Mouse (Mus musculus) hindbrain, embryonic 13.5 days (tissue): ENCODE data around the gene Prkag2. TPM values are rescaled to one million over a fixed set of nuclear protein-coding genes. Genes with fewer than 3 reads are reported as not detected.

ENCODE experiments used
- ATAC-seq: fragments of 200-750 bp; cut with Nextera tagmentation; 2 replicates; pipeline ENCODE4 v1.8.0; 2017; ENCODE audit warnings: moderate TSS enrichment; ENCODE audit not compliant: low FRiP score
- H3K27ac ChIP-seq: fragments of 300-500 bp; sonication (generic); 2 replicates; pipeline ENCODE4 v1.5.1; 2015; ENCODE audit warnings: inconsistent platforms, mild to moderate bottlenecking, moderate library complexity
- H3K27me3 ChIP-seq: fragments of 300-500 bp; sonication (generic); 2 replicates; pipeline ENCODE4 v1.6.1; 2015; ENCODE audit warnings: mild to moderate bottlenecking, inconsistent platforms
- H3K36me3 ChIP-seq: fragments of 300-500 bp; sonication (generic); 2 replicates; pipeline ENCODE4 v1.6.1; 2015; ENCODE audit warnings: mild to moderate bottlenecking, inconsistent platforms
- H3K4me1 ChIP-seq: fragments of 300-500 bp; sonication (generic); replicated peaks from 2 replicates; pipeline ENCODE4 v1.6.1; 2015; ENCODE audit warnings: inconsistent platforms
- H3K4me2 ChIP-seq: fragments of 300-500 bp; sonication (generic); 2 replicates; pipeline ENCODE4 v1.6.1; 2015; ENCODE audit warnings: inconsistent platforms, mild to moderate bottlenecking, moderate library complexity
- H3K4me3 ChIP-seq: fragments of 300-500 bp; sonication (generic); 2 replicates; pipeline ENCODE4 v1.5.1; 2015; ENCODE audit warnings: mild to moderate bottlenecking, inconsistent platforms
- H3K9ac ChIP-seq: fragments of 300-500 bp; sonication (generic); 2 replicates; pipeline ENCODE4 v1.6.1; 2015; ENCODE audit warnings: mild to moderate bottlenecking, inconsistent platforms
- H3K9me3 ChIP-seq: fragments of 300-500 bp; sonication (generic); 2 replicates; pipeline ENCODE4 v1.6.1; 2016; ENCODE audit warnings: inconsistent platforms
- WGBS: fragments of 180-500 bp; shearing (Covaris S2); methylation state at CpG from one replicate; pipeline ENCODE4 v1.1.7; 2015; 5-methylcytosine and 5-hydroxymethylcytosine counted together
- polyA plus RNA-seq: library from polyadenylated mRNA; unstranded; fragments of >200 nt; fragmentation: Nextera tagmentation; extraction: Ambion mirVana; gene quantifications from 2 replicates; pipeline ENCODE4 v1.2.1, GENCODE M21; 2015

Gene Prkag2
- polyA plus RNA-seq, 1 experiment from 2014 or later: 82.3 TPM

DNA sequence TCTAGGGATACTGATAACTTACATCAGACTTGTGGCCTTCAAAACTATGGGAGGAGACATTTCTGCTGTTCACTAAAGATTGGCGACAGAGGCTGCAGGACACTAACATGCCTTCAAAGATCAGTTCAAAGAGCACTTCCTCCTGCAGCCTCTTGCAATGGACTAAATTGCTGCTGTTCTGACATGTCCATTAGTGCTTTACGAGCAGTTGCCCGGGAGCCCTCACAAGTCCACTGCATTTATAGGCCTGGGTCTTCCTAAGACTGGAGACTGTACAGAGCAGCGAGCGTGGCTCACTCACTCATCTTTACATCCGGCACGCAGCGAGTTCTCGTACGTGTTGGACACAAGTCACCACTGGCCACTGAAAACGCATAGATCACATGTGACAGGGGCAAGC, 208.0 kb downstream of the Prkag2 start:
- peaks cover 19% of the 10 kb centered on the region for H3K36me3 ChIP-seq
- no peaks in the 10 kb centered on the region for H3K27me3 ChIP-seq
- peaks cover 12% of the 10 kb centered on the region for H3K4me1 ChIP-seq
- H3K4me3 ChIP-seq: no peak overlapping the region
- WGBS: 89% methylated on average over 11 of the region's 11 CpGs
- H3K9ac ChIP-seq: no peak overlapping the region
- no peak for ATAC-seq
- H3K4me2 ChIP-seq: no peak overlapping the region
- H3K9me3 ChIP-seq: no peaks in the 10 kb centered on the region
- H3K27ac ChIP-seq: no peak overlapping the region

DNA sequence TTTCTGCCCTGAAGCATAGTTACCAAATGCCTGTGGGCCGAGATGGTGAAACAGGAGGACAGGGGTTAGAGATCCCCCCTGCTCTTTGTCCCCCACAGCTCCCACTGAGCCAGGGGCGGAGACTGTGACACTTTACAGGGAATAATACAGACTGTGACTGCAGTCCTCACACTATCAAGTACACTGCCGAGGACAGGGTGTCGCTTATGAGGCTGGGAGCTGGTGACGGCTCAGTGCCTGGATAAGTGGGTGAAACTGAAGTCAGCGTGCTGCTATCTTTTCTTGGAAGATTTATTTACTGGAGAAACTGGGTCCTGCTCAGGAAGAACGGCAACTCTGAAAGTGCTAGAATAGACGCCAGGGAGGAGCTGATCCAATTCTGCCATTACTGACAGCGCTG, 210.6 kb downstream of the Prkag2 start:
- no peaks in the 10 kb centered on the region for H3K27me3 ChIP-seq
- no peak overlapping the region for H3K4me2 ChIP-seq
- H3K9me3 ChIP-seq: no peaks in the 10 kb centered on the region
- no peak overlapping the region for H3K27ac ChIP-seq
- no peak for ATAC-seq
- WGBS: 75% methylated on average over 9 of the region's 9 CpGs
- H3K36me3 ChIP-seq: peaks cover 41% of the 10 kb centered on the region
- H3K4me1 ChIP-seq: peaks cover 12% of the 10 kb centered on the region
- H3K4me3 ChIP-seq: no peak overlapping the region
- H3K9ac ChIP-seq: no peak overlapping the region

DNA sequence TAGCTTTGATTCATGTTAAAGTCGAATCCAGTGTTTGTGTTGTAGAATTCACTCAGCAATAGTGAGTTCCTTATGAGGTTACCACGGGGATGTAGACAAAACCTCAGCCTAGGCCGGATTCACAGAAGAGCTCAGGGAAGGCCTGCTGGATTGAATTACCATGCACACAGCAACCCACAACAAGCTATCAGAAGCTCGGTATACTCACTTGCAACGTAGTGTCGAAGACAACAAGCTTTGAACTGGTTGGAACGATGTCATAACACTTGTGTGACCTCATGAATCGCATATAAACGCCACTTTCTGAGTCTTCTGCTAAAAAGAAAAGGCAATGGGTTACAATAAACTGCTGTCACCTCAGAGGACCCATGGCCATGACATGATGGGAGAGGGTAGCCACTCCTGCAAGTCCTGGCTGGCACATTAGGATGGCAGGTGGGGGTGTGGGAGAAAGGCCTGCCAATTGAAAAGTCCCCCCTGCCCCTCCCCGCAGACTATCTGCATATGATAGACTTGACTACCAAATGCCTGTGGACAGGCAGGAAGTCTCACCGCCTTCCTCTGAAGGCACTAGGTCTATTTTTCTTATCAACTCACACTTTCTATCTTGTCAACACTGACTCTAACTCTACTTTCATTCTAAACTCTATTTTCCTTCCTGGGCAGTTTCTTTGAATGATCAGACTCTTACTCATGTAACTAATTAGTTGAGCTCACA, 211.4 kb downstream of the Prkag2 start:
- Histone ChIP-seq H3K4me3 (no peak overlapping the region), H3K27ac (no peak overlapping the region), H3K9ac (no peak overlapping the region), H3K9me3 (no peaks in the 10 kb centered on the region), H3K36me3 (peaks cover 47% of the 10 kb centered on the region), H3K4me2 (no peak overlapping the region), H3K27me3 (no peaks in the 10 kb centered on the region), H3K4me1 (peaks cover 4% of the 10 kb centered on the region)
- ATAC-seq: no peak
- 83% methylated on average over 11 of the region's 11 CpGs for WGBS

DNA sequence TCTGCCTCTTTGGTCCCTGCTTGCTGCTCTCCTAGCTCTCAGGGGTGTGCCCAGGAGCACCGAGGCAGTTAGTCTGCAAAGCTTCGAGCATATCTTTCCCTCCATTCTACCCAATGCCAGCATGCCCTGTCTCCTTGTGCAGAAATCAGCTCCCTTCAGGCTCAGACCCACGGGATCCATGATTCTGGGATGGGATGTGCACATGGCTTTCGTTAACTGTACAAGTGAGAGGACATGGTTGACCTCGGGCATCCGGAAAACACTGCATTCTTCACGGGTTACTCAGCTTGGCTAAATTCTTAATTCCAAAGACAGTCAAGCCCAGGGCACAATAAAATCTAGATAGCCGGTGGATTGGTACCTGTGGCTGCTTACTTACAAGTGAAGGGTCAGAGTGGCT, 213.2 kb downstream of the Prkag2 start:
- 92% methylated on average over 8 of the region's 8 CpGs for WGBS
- Histone ChIP-seq H3K4me2 (no peak overlapping the region), H3K27ac (no peak overlapping the region), H3K36me3 (peaks cover 59% of the 10 kb centered on the region), H3K4me3 (no peak overlapping the region), H3K27me3 (no peaks in the 10 kb centered on the region), H3K9me3 (no peaks in the 10 kb centered on the region), H3K4me1 (no peaks in the 10 kb centered on the region), H3K9ac (no peak overlapping the region)
- no peak for ATAC-seq

DNA sequence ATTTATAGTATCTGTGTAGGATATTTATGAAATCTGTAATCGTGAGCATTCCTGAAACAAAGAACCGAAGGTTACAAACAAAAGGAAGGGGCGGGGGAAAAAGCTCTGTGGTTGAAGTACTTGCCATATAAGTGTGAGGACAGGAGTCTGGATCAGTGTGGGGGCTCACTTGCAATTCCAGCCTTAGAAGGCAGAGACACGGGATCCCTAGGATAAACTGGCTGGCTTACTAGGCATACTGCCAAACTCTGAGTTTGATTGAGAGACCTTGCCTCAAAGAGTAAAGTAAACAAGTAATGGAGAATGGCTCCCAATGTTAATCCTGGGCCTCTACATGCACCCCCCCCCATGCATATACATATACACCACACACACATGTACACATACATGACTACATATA, 221.7 kb downstream of the Prkag2 start:
- Histone ChIP-seq H3K4me2 (no peak overlapping the region), H3K4me1 (no peaks in the 10 kb centered on the region), H3K36me3 (peaks cover 72% of the 10 kb centered on the region), H3K4me3 (no peak overlapping the region), H3K27me3 (no peaks in the 10 kb centered on the region), H3K9me3 (no peaks in the 10 kb centered on the region), H3K9ac (no peak overlapping the region), H3K27ac (no peak overlapping the region)
- 85% methylated on average over 4 of the region's 4 CpGs for WGBS
- ATAC-seq: no peak

DNA sequence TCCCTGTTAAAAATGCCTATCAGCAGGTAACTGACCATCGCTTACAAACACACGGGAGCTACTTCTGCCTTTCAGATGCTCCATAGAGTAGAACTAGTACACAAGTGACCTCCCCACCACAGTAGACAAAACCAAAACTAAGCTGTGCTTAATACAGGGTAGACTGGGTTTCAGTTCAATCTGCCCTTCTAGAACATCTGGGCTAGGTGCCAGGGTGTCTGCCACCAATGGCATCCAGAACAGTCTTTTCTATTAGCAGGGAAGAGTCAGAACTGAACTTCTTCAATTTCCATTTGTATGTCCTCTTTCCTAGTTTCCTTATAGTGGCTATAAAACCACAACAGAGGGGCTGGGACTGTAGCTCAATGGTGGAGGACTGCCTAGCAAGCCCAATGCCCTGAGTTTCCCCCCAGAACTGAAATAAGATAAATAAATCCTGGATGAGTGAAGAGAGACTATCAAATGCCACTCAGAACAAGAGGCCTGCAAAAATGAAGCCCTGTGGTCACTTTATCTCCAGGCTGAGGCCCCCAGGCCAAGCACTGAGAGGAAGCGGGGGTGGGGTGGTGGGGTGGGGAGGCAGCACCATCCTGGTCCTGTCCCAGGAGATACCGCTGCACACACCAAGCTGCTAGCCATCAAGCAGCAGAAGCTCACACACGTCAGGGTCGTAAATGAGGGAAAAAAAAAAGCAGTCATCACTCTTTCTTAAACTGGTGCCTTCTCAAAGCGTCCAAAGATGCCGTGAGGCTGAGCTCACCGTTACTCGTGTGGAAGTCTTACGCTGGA, 222.4 kb downstream of the Prkag2 start:
- H3K4me1 ChIP-seq: peaks cover 3% of the 10 kb centered on the region; the same call in 1 of the 2 replicates
- 82% methylated on average over 11 of the region's 11 CpGs for WGBS
- no peak overlapping the region for H3K9ac ChIP-seq
- H3K4me3 ChIP-seq: no peak overlapping the region
- ATAC-seq: no peak
- no peaks in the 10 kb centered on the region for H3K27me3 ChIP-seq
- H3K9me3 ChIP-seq: no peaks in the 10 kb centered on the region
- H3K36me3 ChIP-seq: peaks cover 75% of the 10 kb centered on the region
- no peak overlapping the region for H3K4me2 ChIP-seq
- H3K27ac ChIP-seq: no peak overlapping the region

DNA sequence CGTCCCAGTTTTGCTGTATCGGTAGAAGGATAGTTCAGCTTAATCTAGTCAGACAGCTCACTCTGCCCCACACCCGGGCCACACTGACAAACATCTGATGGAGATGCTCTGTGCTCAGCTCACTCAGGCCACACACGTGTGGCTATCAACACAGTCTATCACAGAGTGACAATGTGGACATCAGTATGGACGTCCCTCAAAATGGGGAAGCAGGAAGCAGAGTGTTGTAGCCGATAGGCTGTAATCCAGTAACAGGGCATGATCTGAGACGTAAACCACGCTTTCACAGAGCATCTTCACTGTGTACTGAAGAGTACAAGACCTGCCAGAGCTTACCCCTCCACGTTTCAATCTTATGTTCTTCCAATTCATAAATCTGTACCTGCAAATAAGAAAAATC, 223.8 kb downstream of the Prkag2 start:
- Histone ChIP-seq H3K36me3 (peaks cover 72% of the 10 kb centered on the region), H3K27me3 (no peaks in the 10 kb centered on the region), H3K9me3 (no peaks in the 10 kb centered on the region), H3K9ac (no peak overlapping the region), H3K4me3 (no peak overlapping the region), H3K27ac (no peak overlapping the region), H3K4me2 (no peak overlapping the region), H3K4me1 (peaks cover 5% of the 10 kb centered on the region; the same call in 1 of the 2 replicates)
- 93% methylated on average over 9 of the region's 9 CpGs for WGBS
- ATAC-seq: no peak

DNA sequence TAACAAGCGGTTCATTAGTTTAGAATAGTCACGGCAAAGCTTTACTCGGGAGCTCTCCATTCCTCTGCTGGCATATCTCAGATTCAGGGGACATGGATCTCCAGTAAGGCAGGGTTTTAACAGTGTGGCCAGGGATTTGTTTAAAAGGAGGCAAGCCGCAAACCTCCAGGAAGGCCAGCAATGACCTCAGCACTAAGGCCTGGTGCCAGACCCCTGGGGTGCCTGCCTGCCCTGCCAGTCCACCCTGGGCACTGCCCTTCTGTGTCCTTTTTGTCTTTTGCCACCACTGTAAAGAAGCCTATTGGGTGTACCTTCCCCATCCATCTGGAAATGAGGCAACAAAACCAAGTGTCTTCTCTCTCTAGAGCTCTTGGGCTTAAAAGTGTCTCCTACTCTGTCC, 226.3 kb downstream of the Prkag2 start:
- Histone ChIP-seq H3K36me3 (peaks cover 68% of the 10 kb centered on the region), H3K27ac (no peak overlapping the region), H3K4me1 (peaks cover 11% of the 10 kb centered on the region; the same call in 1 of the 2 replicates), H3K4me3 (no peak overlapping the region), H3K27me3 (no peaks in the 10 kb centered on the region), H3K9ac (no peak overlapping the region), H3K4me2 (no peak overlapping the region), H3K9me3 (no peaks in the 10 kb centered on the region)
- no peak for ATAC-seq
- WGBS: 91% methylated on average over 4 of the region's 4 CpGs

DNA sequence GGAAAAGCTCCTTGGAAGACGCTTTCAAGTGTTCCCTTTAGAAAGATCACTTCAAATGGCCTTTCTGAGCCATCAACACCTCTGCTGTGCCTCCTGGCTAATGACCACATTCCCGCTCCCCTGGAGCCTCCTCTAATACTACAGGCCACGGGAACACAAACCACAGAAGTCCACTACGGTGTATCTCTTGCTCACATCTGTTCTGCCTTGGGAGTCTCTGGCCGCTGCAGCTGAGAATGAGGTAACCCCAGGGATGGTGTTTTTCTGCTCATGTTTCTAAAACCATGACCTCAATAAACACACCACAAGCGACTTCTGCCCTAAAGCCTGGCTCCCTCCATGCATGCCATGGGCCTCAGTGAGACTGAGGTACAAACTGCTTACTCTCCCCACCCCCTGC, 227.2 kb downstream of the Prkag2 start:
- Histone ChIP-seq H3K4me2 (no peak overlapping the region), H3K9me3 (no peaks in the 10 kb centered on the region)

DNA sequence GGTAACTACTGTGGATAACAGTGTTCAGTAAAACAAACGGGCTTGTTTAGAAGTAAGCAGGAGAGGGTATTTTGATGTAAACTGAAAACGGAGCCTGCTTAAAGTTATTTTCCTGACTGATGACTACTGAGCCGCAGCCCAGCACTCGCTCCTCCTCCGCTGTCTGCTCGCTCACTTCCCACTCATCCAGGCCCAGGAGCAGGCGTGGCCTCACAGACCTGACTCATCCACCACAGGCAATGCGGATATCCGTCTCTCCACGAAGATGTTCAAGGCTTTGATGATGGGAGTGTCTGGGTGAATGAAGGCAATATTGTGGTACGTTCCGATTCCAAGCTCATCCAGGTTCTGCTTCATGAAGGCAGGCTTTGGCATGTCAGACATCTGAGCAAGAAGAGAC, 229.2 kb downstream of the Prkag2 start:
- H3K9me3 ChIP-seq: no peaks in the 10 kb centered on the region
- no peak overlapping the region for H3K9ac ChIP-seq
- peaks cover 72% of the 10 kb centered on the region for H3K36me3 ChIP-seq
- H3K27ac ChIP-seq: no peak overlapping the region
- H3K4me1 ChIP-seq: peaks cover 11% of the 10 kb centered on the region; the same call in 1 of the 2 replicates
- 93% methylated on average over 12 of the region's 12 CpGs for WGBS
- H3K4me2 ChIP-seq: no peak overlapping the region
- no peak for ATAC-seq
- no peaks in the 10 kb centered on the region for H3K27me3 ChIP-seq
- no peak overlapping the region for H3K4me3 ChIP-seq

More for the DNA sequence above, 227.2 kb downstream of the Prkag2 start:
- H3K27me3 ChIP-seq: no peaks in the 10 kb centered on the region
- H3K9ac ChIP-seq: no peak overlapping the region; the same call in 1 of the 2 replicates
- H3K36me3 ChIP-seq: peaks cover 66% of the 10 kb centered on the region
- H3K4me1 ChIP-seq: peaks cover 11% of the 10 kb centered on the region; the same call in 1 of the 2 replicates
- no peak overlapping the region for H3K4me3 ChIP-seq
- ATAC-seq: no peak
- no peak overlapping the region for H3K27ac ChIP-seq
- WGBS: 71% methylated on average over 6 of the region's 6 CpGs

DNA sequence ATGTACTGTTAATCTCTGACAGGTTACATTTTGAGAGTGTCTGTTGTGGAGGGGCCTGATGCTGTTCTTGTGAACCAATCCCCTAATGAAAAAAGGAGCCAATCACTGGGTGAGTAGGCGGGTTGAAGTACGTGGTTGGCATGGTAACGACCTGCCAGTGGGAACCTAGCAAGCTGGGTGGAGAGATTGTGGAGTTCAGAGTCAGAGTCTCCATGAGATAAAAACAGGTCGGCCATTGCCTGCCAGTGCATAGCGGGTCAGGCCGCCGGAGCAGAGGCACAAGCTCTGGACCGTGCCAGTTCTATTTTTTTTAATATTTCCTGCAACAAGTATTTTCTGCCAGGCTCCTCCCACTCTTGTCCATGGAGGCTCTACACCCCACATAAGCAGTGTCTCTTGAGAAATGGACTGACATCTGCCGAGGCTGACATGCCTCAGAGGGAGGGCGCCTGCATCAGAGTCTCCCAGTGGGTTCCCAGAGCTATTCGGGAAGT, 230.6 kb downstream of the Prkag2 start:
- Histone ChIP-seq H3K4me1 (peaks cover 11% of the 10 kb centered on the region; the same call in 1 of the 2 replicates), H3K27ac (no peak overlapping the region), H3K4me2 (no peak overlapping the region), H3K9me3 (no peaks in the 10 kb centered on the region), H3K27me3 (no peaks in the 10 kb centered on the region), H3K36me3 (peaks cover 68% of the 10 kb centered on the region), H3K9ac (no peak overlapping the region), H3K4me3 (no peak overlapping the region)
- ATAC-seq: peak; percentile 49; the same call in 1 of the 2 replicates
- WGBS: 67% methylated on average over 11 of the region's 11 CpGs

DNA sequence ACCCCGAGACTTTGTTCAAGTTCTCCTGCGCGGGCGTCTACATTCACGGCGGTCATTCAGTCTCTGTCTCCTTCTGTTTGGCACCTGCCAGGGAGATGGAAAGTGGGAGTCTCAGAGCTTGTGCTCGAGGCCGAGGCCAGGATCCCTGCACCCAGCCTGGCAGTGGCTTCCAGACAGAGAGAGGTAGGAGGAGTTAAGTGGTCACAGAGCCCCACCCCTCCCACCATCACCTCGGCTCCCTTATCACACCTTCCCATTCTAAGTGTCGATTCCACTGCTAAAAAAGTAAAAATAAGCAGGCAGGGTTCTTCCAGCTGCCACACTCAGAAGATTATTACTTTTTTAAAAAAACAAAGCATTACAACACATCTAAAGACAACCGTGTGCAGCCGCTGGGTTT, 236.6 kb downstream of the Prkag2 start:
- H3K27ac ChIP-seq: no peak overlapping the region
- H3K4me3 ChIP-seq: no peak overlapping the region
- H3K36me3 ChIP-seq: peaks cover 71% of the 10 kb centered on the region
- H3K9ac ChIP-seq: no peak overlapping the region
- no peaks in the 10 kb centered on the region for H3K9me3 ChIP-seq
- no peak overlapping the region for H3K4me2 ChIP-seq
- no peak for ATAC-seq
- no peaks in the 10 kb centered on the region for H3K4me1 ChIP-seq
- WGBS: 86% methylated on average over 12 of the region's 12 CpGs
- no peaks in the 10 kb centered on the region for H3K27me3 ChIP-seq
